In the genomic region with DNA sequence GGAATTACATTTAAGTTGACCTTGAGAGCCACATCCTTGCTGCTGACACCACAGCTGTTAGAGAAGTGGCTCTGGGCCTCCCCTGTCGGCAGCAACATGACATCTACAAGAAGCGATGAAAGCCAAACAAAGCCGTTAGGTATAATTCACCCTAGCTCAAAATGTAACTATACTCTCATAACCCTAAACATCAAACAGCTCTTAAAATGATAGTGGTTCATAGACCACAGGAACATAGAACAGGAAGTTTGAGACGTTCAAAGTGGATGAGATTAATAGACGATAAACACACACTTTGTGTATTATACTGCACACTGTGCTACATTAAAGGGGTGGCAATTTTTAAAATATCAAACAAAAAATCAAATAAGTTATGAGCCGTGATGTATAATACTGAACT, we compare ENCODE assay signal across 15 mouse cellular contexts.
"Had no signal": no experiment of that assay in that cellular context is flagged by ENCODE, and none has a peak within 500 bp of the region (broad histone marks: within the 10 kb centered on the region; RNA-seq: fewer than 3 reads in every experiment).

No protein-coding gene starts in this region.

- ATAC-seq: intestine, embryonic 15.5 days; lung, postnatal 0 days; midbrain, embryonic 15.5 days had no signal

- H3K4me2 ChIP-seq: intestine, embryonic 15.5 days; kidney, embryonic 15.5 days; liver, embryonic 11.5 days; liver, embryonic 15.5 days; midbrain, embryonic 11.5 days; midbrain, embryonic 15.5 days had no signal

- H3K4me3 ChIP-seq: intestine, embryonic 15.5 days; kidney, embryonic 15.5 days; left cerebral cortex, adult 2 months; limb, embryonic 10.5 days; liver, embryonic 15.5 days; megakaryocyte, embryonic 14.5 days; midbrain, embryonic 15.5 days had no signal

- H3K9me3 ChIP-seq: intestine, embryonic 15.5 days; limb, embryonic 10.5 days; liver, embryonic 15.5 days; midbrain, embryonic 15.5 days had no signal

- H3K9ac ChIP-seq: intestine, embryonic 15.5 days; kidney, embryonic 15.5 days; liver, embryonic 15.5 days; midbrain, embryonic 15.5 days had no signal

- H3K36me3 ChIP-seq: intestine, embryonic 15.5 days; kidney, embryonic 15.5 days; limb, embryonic 10.5 days; liver, embryonic 15.5 days; midbrain, embryonic 15.5 days had no signal

- H3K27ac ChIP-seq: intestine, embryonic 15.5 days; kidney, embryonic 15.5 days; left cerebral cortex, adult 2 months; limb, embryonic 10.5 days; liver, embryonic 15.5 days; macrophage; midbrain, embryonic 15.5 days had no signal

- H3K4me1 ChIP-seq: intestine, embryonic 15.5 days; limb, embryonic 10.5 days; liver, embryonic 15.5 days; megakaryocyte, embryonic 14.5 days had no signal

- DNase-seq: kidney, adult 2 months; kidney, postnatal 25 days; lung, adult 2 months; retina, postnatal 1 day had no signal

- H3K27me3 ChIP-seq: intestine, embryonic 15.5 days; kidney, embryonic 15.5 days; liver, embryonic 15.5 days; megakaryocyte, embryonic 14.5 days; midbrain, embryonic 15.5 days had no signal
